Mouse (Mus musculus): ENCODE data around the gene Lmo7. TPM values are rescaled to one million over a fixed set of nuclear protein-coding genes. Genes with fewer than 3 reads are reported as not detected.

Lmo7 gene
- 19.5 and 23.2 TPM in 2 replicates for polyA plus RNA-seq (2015; fragmentation: Nextera tagmentation; extraction: Ambion mirVana)

DNA sequence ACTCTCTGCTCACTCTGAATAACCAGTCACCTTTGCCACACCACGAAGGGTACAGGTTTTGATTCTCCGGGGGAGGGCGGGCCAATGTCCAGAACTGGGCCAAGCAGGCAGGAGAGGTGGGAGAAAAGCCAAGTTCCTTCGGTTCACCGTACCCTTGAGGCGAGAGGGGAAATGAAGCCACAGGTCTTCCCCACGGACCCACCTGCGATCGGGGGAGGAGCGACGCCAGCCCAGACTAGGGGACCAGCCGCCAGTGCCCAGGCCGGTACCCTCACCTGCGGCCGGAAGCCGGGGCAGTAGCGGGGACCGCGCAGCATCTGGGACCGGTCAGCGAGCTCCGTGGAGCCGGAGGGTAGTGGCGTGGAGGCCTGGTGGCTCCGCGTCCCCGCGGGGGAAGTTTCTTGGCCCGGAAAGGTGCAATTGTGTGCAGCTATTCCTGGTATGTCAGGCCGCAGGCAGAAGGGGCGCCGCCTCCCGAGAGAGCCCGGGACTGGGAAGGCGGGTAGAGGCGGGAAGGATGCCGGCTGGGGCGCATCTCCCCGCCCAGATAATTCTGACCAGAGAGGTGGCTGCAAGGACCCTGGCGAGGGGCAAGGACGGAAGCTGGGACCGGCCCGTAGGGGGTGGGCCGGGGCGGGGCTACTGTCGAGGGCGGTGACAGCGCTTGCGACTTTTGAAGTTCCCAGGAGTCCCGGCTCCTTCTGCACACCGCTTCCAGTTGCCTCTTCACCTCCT lies at the start of gene Lmo7, which contains the start of gene Gm9922:
Lmo7 (plus strand) TSS at position 721 of the 735 bp plus-strand sequence.
Gm9922 (minus strand) TSS at position 578 of the 735 bp plus-strand sequence.
- Histone ChIP-seq H3K9me3 (no peaks in the 10 kb centered on the region), H3K27me3 (peaks cover 18% of the 10 kb centered on the region), H3K4me3 (peak within 1 kb of the TSS; percentile 72), H3K9ac (peak within 1 kb of the TSS; percentile 76), H3K27ac (peak within 1 kb of the TSS; percentile 68), H3K4me1 (peaks cover 24% of the 10 kb centered on the region), H3K4me2 (peak within 1 kb of the TSS; percentile 98), H3K36me3 (no peaks in the 10 kb centered on the region)
- under 1% methylated on average over 51 of the region's 51 CpGs for WGBS
- peak; percentile 81 for ATAC-seq (ENCODE audit: insufficient number of reproducible peaks, insufficient read depth, low FRiP score, low TSS enrichment, low read depth)

GRCm38 (mm10) chr14:101687696-101688095 lies 42.1 kb upstream of the Lmo7 start:
- Histone ChIP-seq H3K4me1 (no peaks in the 10 kb centered on the region), H3K36me3 (no peaks in the 10 kb centered on the region; the same call in 1 of the 2 replicates), H3K4me2 (no peak overlapping the region), H3K27ac (no peak overlapping the region), H3K9me3 (no peaks in the 10 kb centered on the region), H3K4me3 (no peak overlapping the region), H3K9ac (no peak overlapping the region), H3K27me3 (no peaks in the 10 kb centered on the region)
- 90% methylated on average over 6 of the region's 6 CpGs for WGBS
- no peak for ATAC-seq (ENCODE audit: insufficient number of reproducible peaks, insufficient read depth, low FRiP score, low TSS enrichment, low read depth)

DNA sequence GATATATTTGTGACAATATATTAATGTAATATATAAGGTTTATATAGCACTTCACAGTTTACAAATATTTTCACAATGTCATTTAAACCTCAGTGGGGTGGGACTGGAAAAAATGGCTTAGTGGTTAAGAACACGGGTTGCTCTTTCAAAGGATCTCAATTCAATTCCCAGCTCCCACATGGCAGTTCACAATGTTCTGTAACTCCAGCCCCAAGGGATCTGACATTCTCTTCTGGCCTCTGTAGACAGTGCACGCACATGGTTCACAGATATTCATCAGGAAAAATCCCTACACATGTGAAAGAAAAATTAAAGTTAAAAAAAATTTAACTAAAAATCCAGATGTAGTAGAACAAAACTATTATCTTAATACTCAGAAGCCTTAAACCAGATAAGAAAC lies 41.4 kb upstream of the Lmo7 start:
- ATAC-seq (ENCODE audit: insufficient number of reproducible peaks, insufficient read depth, low FRiP score, low TSS enrichment, low read depth), result no peak
- Histone ChIP-seq H3K4me2 (no peak overlapping the region), H3K27ac (no peak overlapping the region), H3K4me1 (no peaks in the 10 kb centered on the region), H3K4me3 (no peak overlapping the region), H3K9ac (no peak overlapping the region), H3K36me3 (no peaks in the 10 kb centered on the region; the same call in 1 of the 2 replicates), H3K27me3 (no peaks in the 10 kb centered on the region), H3K9me3 (no peaks in the 10 kb centered on the region)
- WGBS, result 75% methylated on average over 2 of the region's 2 CpGs

GRCm38 (mm10) chr14:101704479-101704878 lies 25.3 kb upstream of the Lmo7 start:
- Histone ChIP-seq H3K36me3 (no peaks in the 10 kb centered on the region), H3K9ac (no peak overlapping the region), H3K27me3 (no peaks in the 10 kb centered on the region), H3K4me2 (no peak overlapping the region), H3K4me3 (no peak overlapping the region), H3K9me3 (no peaks in the 10 kb centered on the region), H3K4me1 (no peaks in the 10 kb centered on the region), H3K27ac (no peak overlapping the region)
- ATAC-seq (ENCODE audit: insufficient number of reproducible peaks, insufficient read depth, low FRiP score, low TSS enrichment, low read depth), result no peak
- WGBS, result 75% methylated on average over 4 of the region's 4 CpGs

- Histone ChIP-seq H3K27ac (no peak overlapping the region), H3K9me3 (no peaks in the 10 kb centered on the region), H3K4me2 (no peak overlapping the region), H3K9ac (no peak overlapping the region), H3K36me3 (no peaks in the 10 kb centered on the region), H3K4me3 (no peak overlapping the region), H3K4me1 (no peaks in the 10 kb centered on the region), H3K27me3 (no peaks in the 10 kb centered on the region)
- ATAC-seq (ENCODE audit: insufficient number of reproducible peaks, insufficient read depth, low FRiP score, low TSS enrichment, low read depth), result no peak
- WGBS, result 89% methylated on average over 5 of the region's 5 CpGs
Observed at GRCm38 (mm10) chr14:101707088-101707487, 22.7 kb upstream of the Lmo7 start.

DNA sequence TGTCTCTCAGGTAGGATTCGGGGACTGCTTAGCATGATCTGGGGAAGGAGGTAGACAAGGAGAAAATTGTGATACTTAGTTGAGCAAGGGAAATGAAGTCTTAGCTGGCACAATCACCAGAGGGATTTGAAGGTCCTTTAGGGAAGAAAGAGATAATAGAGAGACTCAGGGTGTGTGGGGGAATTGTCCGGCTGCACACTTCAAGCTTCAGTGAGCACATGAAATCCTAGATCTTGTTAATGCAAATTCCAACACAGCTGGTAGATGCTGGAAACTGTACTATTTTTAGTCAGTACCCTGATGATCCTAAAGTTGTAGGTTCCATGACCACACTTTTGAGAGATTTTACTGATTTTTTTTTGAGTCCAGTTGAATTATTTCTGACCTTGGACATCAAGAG lies 15.3 kb upstream of the Lmo7 start:
- 64% methylated on average over 2 of the region's 2 CpGs for WGBS
- no peaks in the 10 kb centered on the region for H3K9me3 ChIP-seq
- H3K4me1 ChIP-seq, result no peaks in the 10 kb centered on the region
- no peaks in the 10 kb centered on the region for H3K27me3 ChIP-seq
- H3K27ac ChIP-seq, result no peak overlapping the region
- no peaks in the 10 kb centered on the region for H3K36me3 ChIP-seq
- H3K4me2 ChIP-seq, result no peak overlapping the region
- no peak overlapping the region for H3K9ac ChIP-seq
- no peak for ATAC-seq (ENCODE audit: insufficient number of reproducible peaks, insufficient read depth, low FRiP score, low TSS enrichment, low read depth)
- H3K4me3 ChIP-seq, result no peak overlapping the region

GRCm38 (mm10) chr14:101729972-101730692 lies 375 bp downstream of the Lmo7 start:
- Histone ChIP-seq H3K4me1 (peaks cover 24% of the 10 kb centered on the region), H3K9ac (peak overlapping the region; percentile 76), H3K27me3 (peaks cover 18% of the 10 kb centered on the region), H3K27ac (peak overlapping the region; percentile 68), H3K9me3 (no peaks in the 10 kb centered on the region), H3K4me2 (peak overlapping the region; percentile 98), H3K4me3 (peak overlapping the region; percentile 72), H3K36me3 (no peaks in the 10 kb centered on the region)
- under 1% methylated on average over 28 of the region's 28 CpGs for WGBS
- ATAC-seq (ENCODE audit: insufficient number of reproducible peaks, insufficient read depth, low FRiP score, low TSS enrichment, low read depth), result peak; percentile 48; the same call in 1 of the 2 replicates

- Histone ChIP-seq H3K4me2 (no peak overlapping the region), H3K27ac (no peak overlapping the region), H3K4me1 (peaks cover 12% of the 10 kb centered on the region), H3K9me3 (no peaks in the 10 kb centered on the region), H3K9ac (no peak overlapping the region), H3K36me3 (no peaks in the 10 kb centered on the region), H3K4me3 (no peak overlapping the region), H3K27me3 (peaks cover 18% of the 10 kb centered on the region)
- no peak for ATAC-seq (ENCODE audit: insufficient number of reproducible peaks, insufficient read depth, low FRiP score, low TSS enrichment, low read depth)
- 28% methylated on average over 10 of the region's 10 CpGs for WGBS
Observed at GRCm38 (mm10) chr14:101733542-101734303, 4.0 kb downstream of the Lmo7 start.

DNA sequence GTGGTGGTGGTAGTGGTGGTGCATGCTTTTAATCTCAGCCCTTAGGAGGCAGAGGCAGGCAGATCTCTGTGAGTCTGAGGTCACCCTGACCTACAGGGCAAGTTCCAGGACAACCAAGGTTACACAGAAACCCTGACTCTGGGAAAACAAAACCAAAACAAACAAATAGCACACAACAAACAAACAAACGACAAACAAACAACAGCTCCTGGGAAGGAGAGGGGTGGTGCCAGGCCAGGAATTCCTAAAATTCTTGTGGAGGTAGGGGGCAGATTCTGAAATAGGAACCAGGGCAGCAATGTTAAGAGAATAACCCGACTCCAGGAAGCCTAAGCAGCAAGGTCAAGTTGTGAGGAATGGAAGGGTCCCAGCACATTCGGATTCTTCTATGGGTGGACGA lies 7.7 kb downstream of the Lmo7 start:
- no peaks in the 10 kb centered on the region for H3K4me1 ChIP-seq
- ATAC-seq (ENCODE audit: insufficient number of reproducible peaks, insufficient read depth, low FRiP score, low TSS enrichment, low read depth), result no peak
- no peaks in the 10 kb centered on the region for H3K9me3 ChIP-seq
- H3K27me3 ChIP-seq, result no peaks in the 10 kb centered on the region
- no peak overlapping the region for H3K4me2 ChIP-seq
- H3K4me3 ChIP-seq, result no peak overlapping the region
- H3K27ac ChIP-seq, result no peak overlapping the region
- no peak overlapping the region for H3K9ac ChIP-seq
- no peaks in the 10 kb centered on the region for H3K36me3 ChIP-seq
- 79% methylated on average over 4 of the region's 4 CpGs for WGBS

GRCm38 (mm10) chr14:101746635-101747034 lies 16.9 kb downstream of the Lmo7 start:
- no peak overlapping the region for H3K4me2 ChIP-seq
- peaks cover 13% of the 10 kb centered on the region for H3K4me1 ChIP-seq
- no peaks in the 10 kb centered on the region for H3K36me3 ChIP-seq
- no peak for ATAC-seq (ENCODE audit: insufficient number of reproducible peaks, insufficient read depth, low FRiP score, low TSS enrichment, low read depth)
- H3K9ac ChIP-seq, result no peak overlapping the region
- no peak overlapping the region for H3K4me3 ChIP-seq
- 32% methylated on average over 3 of the region's 3 CpGs for whole genome bisulfite sequencing
- no peaks in the 10 kb centered on the region for H3K9me3 ChIP-seq
- peak overlapping the region; percentile 34; the same call in 1 of the 2 replicates for H3K27ac ChIP-seq
- no peaks in the 10 kb centered on the region for H3K27me3 ChIP-seq

GRCm38 (mm10) chr14:101747811-101748210 lies 18.1 kb downstream of the Lmo7 start:
- no peaks in the 10 kb centered on the region for H3K27me3 ChIP-seq
- no peaks in the 10 kb centered on the region for H3K9me3 ChIP-seq
- peaks cover 13% of the 10 kb centered on the region for H3K4me1 ChIP-seq
- H3K4me3 ChIP-seq, result no peak overlapping the region
- no peak overlapping the region for H3K9ac ChIP-seq
- no peaks in the 10 kb centered on the region for H3K36me3 ChIP-seq
- WGBS, result 89% methylated on average over 11 of the region's 11 CpGs
- H3K4me2 ChIP-seq, result no peak overlapping the region
- H3K27ac ChIP-seq, result no peak overlapping the region
- no peak for ATAC-seq (ENCODE audit: insufficient number of reproducible peaks, insufficient read depth, low FRiP score, low TSS enrichment, low read depth)
